Mouse (Mus musculus): ENCODE results near the gene Gclm.

The Gclm gene

DNA sequence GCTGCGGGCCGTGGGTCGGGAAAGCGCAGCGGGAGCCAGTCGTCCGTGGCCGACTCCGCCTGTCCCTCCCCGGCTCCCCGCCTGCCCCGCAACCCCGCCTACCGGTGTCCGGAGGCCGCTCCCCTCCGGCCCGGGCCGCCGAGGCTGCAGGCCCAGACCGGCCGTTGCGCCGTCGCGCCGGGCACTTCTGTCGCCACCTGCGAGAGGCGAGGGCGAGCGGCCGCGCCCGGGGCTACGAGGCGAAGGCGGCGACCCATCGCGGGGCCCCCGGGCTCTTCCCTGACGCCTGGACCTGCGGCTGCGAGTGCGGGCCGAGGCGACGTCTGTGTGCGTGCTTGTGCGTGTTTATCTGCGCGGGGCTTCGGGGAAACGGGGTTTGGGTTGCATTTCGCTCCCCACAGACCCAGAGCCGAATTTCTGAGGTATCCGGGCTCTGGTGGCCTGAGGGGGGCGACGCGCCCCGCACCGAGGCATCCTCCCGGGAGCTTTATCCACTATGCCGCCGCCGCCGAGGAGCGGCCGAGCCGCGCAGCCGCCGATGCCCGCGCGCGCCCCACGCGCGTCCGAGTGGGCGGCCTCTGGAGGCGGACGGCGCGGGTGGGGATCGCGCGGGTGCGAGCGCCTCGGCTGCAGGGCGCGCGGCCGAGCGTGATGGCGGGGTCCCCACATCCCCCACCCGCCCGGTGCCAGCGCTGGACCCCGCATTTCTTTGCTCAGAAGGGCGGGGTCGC is 48.0 kb downstream of the Gclm start:
- no peak for DNase-seq

DNA sequence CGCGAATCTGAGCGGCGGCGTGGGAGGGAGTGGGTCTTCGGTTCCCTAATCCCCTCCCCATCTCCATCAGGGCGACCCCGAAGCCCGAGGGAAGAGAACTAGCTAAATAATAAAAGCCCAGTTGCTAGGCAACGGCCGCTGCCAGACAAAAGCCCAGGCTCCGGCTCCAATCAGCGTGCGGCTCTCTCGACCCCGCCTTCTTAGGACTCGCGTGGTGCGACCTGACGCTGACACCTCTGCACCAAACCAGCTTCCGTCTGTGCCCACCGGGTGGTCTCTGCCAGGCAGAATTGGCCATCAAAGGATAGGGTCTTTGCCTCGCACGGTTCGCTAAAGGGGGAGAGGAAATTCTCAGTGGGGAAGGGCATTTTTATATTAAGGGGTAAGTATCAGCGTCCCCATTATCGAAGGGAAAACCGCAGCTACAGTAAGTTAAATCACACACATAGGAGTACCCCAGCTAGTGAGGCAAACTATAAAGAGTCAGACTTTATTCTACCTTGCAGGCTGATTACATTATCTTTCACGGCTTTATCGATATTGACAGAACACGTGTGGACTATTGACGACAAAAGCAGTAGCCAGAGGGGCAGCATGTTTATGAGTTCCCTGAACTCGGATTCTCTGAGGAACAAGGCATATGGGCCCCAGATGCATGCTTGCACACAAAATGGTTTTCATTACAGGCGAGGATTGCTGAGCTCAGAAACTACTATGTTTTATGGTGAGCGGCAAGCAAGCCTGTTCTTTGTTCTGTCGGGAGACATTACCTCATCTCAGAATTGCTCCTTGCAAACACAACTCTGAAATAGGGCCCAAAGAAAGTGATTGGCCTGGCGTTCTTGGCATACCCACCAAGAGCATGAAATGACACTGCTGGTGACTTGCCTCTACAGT is 48.8 kb downstream of the Gclm start, which contains the start of gene Bcar3:
Gene Bcar3 (plus strand): TSS at position 183 of the 897 bp plus-strand sequence.
- peak; percentile 81 to 86 for DNase-seq

DNA sequence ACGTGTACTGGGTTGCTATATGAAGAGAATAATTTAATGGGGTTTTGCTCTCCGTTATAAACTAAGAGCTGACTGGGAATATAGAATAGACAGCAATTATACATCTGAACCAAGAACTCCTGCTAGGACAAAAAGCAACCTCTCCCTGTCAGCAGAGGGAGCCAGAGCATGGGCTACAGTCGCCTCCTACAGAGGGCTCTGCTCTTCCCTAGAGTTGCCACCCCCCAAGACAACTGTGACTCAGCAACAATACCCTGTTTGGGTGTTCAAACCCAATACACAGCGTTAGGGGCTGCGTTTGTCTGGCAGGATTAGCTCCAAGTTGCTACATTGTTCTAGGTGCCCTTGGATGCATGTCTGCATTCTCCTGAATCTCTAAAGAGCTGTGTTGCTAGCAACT is 50.2 kb downstream of the Gclm start:
- peak; percentile 61 to 66 for DNase-seq

DNA sequence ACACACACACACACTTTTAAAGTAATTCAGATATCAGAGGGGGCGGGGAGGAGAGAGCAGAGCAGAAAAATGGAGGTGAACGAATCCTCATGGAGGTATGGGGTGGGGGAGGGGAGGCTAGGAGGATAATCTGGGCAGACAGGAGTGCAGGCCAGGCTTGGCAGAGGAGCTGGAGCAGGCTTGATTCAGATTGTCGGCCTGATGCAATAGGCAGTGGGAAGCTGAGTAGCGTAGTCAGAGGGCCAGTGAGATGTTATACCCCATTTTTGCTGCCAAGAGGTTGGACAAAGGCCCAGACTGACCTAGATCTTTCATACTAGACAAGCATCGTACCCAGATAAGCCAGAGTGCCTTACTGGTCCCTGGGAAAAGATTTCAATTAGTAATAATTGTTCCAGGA is 51.6 kb downstream of the Gclm start:
- DNase-seq: no peak

DNA sequence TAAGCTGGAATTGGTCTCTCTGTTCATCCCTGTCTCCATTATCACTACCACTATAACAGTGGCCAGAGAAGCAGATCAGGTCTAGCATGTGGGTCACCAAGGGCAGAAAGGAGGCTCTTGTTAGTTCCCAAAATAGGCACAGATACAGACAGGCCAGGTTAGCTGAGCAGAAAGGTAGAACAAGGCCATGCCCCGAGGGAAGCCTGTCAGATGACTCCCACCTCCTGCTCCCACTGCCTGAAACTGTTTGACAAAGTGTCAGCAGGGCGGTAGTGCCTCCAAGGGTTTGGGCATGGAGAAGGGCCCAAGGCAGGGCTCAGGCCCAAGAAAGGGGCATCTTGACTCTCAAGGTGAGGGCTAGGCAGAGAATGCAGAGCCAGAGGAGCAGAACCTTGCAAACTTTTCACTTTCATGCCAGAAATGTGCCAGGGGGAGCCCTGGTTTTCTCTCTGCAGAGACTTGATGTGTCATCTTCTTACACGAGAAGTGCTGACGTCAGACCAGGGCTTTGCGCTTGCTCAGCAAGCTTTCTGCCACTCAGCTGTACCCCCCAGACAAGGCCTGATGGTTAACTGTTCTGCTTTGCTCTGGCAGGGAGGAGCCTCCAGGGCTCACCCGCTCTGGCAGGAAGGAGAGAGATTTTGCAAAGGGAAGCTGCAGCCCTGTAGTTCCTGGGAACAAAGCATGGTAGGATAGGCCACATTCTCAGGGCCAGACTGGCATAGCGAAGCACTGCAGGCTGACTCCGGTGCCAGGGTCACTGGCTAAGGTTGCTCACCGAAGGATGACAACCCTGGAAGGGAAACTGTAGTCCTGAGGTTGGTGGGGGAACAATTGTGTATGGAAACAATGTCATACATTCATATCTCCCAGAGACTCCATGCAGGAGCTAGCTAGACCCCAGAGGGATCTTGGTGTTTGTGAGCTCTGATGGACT is 55.9 kb downstream of the Gclm start:
- DNase-seq: peak; percentile 19 to 52

DNA sequence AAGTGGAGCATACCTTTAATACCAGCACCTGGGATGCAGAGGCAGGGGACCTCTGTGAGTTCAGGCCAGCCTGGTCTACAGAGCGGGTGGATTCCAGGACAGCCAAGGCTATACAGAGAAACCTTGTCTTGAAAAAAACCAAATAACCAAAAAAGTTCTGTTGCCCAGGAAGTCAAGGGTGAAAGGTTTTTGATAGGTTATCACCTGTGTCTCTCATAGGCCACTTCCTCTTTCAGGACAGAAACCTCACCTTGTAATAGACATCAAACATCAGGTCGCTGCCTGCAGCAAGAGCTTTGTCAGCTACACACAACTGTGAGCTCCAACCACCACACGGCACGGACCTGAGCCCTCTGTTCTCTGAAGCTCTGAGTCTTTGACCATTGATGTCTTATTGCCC is 59.2 kb downstream of the Gclm start:
- DNase-seq: no peak

DNA sequence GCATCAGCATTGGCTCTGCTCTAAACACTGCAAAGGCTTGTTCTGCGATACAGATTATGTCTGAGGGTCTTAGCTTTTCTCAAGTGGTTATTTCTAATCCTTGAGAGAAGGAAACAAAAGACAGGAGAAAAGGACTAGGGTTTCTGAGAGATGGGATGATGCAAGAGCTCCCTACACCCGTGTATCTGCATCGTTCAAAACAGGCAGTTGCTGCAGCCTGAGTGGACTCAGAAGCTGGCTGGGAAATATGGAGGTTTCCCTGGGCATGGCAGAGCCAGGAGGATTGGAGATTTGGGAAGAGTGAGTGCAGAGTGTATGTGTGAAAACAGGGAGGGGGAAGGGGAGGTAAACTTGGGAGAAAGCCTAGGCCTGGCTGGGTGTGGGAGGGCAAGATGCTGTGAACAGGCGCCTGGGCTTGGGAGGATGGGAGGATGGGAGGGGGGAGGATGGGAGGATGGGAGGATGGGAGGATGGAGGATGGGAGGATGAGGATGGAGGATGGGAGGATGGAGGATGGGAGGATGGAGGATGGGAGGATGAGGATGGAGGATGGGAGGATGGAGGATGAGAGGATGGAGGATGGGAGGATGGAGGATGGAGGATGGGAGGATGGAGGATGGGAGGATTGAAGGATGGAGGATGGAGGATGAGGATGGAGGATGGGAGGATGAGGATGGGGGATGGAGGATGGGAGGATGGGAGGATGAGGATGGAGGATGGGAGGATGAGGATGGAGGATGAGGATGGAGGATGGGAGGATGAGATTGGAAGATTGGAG is 62.7 kb downstream of the Gclm start:
- no peak for DNase-seq

DNA sequence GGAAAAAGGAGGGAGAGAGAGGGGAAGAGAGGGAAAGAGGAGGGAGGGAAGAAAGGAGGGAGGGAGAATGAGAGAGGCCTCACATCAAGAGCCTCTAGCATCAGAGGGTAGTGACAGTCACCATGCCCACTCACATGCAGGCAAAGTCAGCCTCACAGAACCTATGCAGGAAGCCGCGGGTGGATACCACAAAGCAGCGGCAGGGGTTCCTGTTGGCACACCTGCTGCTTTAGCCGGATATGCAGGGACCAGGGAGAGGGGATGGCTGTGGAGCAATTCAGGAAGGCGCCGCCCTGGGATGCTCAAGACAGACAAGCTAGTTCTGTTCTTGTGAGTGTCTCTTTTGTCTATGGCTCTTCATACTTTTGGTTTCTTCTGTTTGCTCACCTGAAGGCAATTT is 63.6 kb downstream of the Gclm start:
- peak in 1 of 2 experiments; percentile 19 for DNase-seq

DNA sequence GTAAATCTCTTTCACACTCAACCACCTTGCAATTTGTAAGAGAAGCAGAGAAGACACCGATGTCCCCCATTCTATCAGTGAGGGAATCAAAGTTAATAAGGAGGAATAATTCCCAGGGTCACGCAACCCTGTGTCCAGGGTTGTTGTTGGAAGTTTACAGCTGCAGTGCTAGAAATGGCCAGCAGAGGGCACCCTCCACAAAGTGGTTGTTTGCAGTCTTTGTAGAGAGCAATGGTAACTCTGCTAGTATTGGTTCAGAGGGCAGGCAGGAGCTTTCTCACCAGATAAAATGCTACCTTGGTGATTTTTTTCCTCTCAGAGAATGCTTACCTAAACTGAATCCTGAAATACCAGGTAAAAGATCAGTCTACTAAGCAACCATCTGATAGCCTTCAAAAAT is 66.7 kb downstream of the Gclm start:
- DNase-seq: peak; percentile 51 to 68

DNA sequence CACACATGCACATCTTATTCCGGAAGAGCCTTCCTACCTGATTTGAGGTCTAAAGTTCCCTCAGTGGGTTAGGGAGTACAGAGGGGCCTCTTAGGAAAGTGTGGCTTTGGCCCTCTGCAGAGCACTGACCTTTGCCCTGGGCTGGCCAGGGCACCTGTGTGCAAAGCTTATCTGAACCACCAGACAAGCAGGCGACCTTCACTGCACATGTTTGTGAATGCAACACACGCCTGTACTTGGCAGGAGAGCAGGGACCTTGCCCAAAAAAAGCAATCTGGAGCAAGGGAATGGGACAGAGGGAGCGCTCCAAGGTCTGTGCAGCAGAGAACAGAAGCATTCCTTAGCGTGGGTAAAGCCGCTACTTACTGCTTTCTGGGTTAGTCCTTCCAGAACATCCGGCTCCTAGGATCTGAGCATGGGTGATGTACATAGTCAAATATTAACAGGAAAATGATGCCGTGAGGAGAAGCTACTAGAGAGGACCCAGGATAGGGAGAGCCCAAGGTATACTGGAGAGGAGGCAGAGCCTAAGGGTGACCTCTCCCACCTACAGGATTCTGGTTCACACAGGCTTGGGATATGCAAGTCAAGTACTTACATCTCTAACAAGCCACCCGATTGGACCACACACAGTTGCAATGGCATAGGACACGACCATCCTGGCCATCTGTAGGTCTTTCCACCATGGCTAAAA is 67.7 kb downstream of the Gclm start:
- DNase-seq: no peak

DNA sequence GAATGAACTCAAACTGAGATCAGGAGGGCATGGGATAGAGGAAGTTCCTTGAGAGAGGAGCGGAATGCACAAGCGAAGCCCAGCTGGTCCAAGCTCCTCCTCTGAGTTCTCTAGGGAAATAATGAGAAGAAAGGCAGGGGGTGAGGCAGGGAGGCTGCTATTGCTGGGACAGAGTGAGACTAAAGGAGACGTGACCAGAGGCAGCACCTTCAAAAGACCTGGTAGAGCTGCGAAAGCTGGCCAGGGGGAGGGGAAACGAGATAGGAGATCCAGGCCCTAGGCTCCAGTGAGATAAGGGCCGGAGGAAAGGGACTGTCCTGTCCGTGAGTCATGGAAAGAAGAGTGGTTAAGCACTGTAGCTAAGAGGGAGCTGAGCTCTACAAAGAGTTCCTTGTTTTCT is 68.6 kb downstream of the Gclm start:
- DNase-seq: no peak

DNA sequence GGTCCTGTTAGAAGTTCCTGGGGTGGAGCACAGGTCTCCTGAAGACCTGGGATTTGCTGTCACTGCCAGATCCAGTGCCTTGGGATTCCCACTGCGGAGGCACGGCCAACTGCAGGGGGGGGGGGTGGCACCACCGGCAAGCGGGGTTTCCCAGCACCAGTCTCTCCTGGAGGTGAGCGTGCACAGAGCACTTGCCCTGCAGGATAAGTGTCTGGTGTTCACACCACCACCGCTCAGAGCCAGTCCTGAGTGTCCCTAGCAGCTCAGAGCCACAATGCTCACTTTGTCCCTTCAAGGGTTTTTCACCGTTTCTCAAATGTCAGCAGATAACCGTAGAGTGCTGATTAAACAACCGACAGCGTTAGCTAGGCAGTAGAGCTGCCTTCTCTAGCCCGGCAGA is 71.3 kb downstream of the Gclm start:
- no peak for DNase-seq

DNA sequence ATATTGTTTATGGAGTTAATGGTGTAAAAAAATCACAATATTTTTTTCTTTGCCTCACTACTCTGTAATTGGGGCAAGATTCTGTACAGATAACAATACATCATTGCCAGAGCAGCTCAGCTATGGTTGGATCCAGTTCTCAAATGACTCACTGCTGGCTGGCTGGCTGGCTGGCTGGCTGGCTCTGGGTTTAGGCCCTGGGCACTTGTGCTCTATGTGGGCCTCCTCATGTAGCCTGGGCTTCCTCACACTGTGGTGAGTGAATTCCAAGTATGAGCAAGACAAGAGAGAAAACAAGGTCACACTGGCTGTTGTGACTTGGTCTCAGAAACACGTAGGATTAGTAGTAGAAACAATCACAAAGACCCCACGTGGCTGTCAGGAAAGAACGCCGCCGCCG is 72.0 kb downstream of the Gclm start:
- DNase-seq: no peak

Data from thymus, postnatal 36 days (tissue).